Mouse (Mus musculus) 3134 (cell line): ENCODE measurements around the gene Smarcc2.
A peak's percentile ranks its signal among the peaks of the same experiment; 100 is the strongest.

Source experiments
- DNase-seq: peaks from one replicate; pipeline ENCODE4 v3.0.0-alpha.2; 2011; ENCODE audit warnings: low spot score; ENCODE audit not compliant: insufficient read length; ENCODE audit errors: extremely low read depth

Gene Smarcc2

GRCm38 (mm10) chr10:128458719-128459408, at the start of gene Smarcc2:
Gene Smarcc2 (plus strand): TSS chr10:128459248.
- no peak for DNase-seq

GRCm38 (mm10) chr10:128409692-128410559, 49.1 kb upstream of the Smarcc2 start:
- DNase-seq = peak; percentile 97

GRCm38 (mm10) chr10:128410560-128410845, 48.5 kb upstream of the Smarcc2 start:
- DNase-seq = no peak

GRCm38 (mm10) chr10:128411211-128412054, 47.6 kb upstream of the Smarcc2 start, which contains the start of the genes Nabp2 and Rnf41:
Gene Nabp2 (minus strand): TSS chr10:128411492.
Gene Rnf41 (plus strand): TSS chr10:128411657.
- DNase-seq = peak; percentile 98

GRCm38 (mm10) chr10:128412055-128412381, 47.0 kb upstream of the Smarcc2 start:
- DNase-seq = no peak

- no peak for DNase-seq
Observed at GRCm38 (mm10) chr10:128412558-128412957, 46.5 kb upstream of the Smarcc2 start.

GRCm38 (mm10) chr10:128413076-128413475, 46.0 kb upstream of the Smarcc2 start:
- DNase-seq = no peak

- DNase-seq = no peak
Observed at GRCm38 (mm10) chr10:128414848-128415247, 44.2 kb upstream of the Smarcc2 start.

GRCm38 (mm10) chr10:128422426-128422825, 36.6 kb upstream of the Smarcc2 start:
- DNase-seq = no peak

- DNase-seq = no peak
Observed at GRCm38 (mm10) chr10:128424604-128425003, 34.4 kb upstream of the Smarcc2 start.

- DNase-seq = no peak
Observed at GRCm38 (mm10) chr10:128425260-128425659, 33.8 kb upstream of the Smarcc2 start.

- no peak for DNase-seq
Observed at GRCm38 (mm10) chr10:128429052-128429451, 30.0 kb upstream of the Smarcc2 start.

- DNase-seq = no peak
Observed at GRCm38 (mm10) chr10:128429454-128429853, 29.6 kb upstream of the Smarcc2 start.

- no peak for DNase-seq
Observed at GRCm38 (mm10) chr10:128433417-128433816, 25.6 kb upstream of the Smarcc2 start.

- no peak for DNase-seq
Observed at GRCm38 (mm10) chr10:128434681-128435080, 24.4 kb upstream of the Smarcc2 start.

GRCm38 (mm10) chr10:128435186-128435823, 23.7 kb upstream of the Smarcc2 start:
- no peak for DNase-seq

GRCm38 (mm10) chr10:128435873-128436272, 23.2 kb upstream of the Smarcc2 start:
- DNase-seq = no peak

- no peak for DNase-seq
Observed at GRCm38 (mm10) chr10:128436376-128436775, 22.7 kb upstream of the Smarcc2 start.

- DNase-seq = no peak
Observed at GRCm38 (mm10) chr10:128438675-128439279, 20.3 kb upstream of the Smarcc2 start.

GRCm38 (mm10) chr10:128440407-128440806, 18.6 kb upstream of the Smarcc2 start:
- DNase-seq = no peak
